Mouse (Mus musculus): ENCODE data around the gene Nxt1.

Nxt1 gene

DNA sequence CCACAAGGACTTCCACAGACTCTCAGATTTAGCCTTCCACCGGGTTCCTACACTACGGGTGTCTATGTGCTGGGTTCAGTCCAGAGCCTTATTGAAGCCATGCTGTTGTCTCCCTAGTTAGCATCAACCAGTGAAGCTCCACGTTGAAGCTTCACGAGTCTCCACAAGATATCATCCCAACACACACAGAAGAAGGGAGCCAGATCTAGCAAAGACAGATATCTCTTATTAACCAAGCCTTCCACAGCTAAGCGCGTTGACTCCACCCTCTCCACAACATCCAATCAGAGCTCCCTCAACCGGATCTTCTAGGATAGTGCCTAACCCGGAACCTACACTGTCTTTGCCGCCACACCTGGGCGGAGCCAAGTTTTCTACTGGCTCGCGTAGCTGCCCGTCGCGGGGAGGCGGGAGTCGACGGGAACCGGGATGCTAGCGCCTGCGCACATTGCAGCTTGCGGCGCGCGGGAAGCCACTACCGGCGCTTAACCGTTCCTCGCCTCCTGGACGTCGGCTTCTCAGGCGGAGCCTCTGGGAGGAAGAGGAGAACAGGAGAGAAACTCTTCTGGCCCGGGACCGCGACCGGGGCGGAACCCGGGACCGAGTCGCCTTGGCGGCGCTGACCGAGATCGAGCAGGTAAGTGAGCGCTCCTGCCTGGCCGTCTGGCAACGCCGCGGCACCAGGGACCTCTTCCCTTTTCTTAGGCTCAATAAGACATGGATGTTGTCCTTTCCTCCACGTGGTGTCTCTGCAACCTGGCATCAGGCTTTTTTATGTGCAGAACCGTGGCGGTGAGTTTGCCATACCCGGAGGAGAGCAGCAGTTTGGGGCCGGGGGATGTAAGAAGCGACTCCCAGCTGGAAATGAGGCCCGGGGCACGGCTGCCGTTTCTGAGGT, at the start of gene Nxt1:
TSS of gene Nxt1 (plus strand) at position 403 of the 898 bp plus-strand sequence.
- peak; percentile 98 to 99 for DNase-seq (ENCODE audit: low spot score in 2 of 2)

DNA sequence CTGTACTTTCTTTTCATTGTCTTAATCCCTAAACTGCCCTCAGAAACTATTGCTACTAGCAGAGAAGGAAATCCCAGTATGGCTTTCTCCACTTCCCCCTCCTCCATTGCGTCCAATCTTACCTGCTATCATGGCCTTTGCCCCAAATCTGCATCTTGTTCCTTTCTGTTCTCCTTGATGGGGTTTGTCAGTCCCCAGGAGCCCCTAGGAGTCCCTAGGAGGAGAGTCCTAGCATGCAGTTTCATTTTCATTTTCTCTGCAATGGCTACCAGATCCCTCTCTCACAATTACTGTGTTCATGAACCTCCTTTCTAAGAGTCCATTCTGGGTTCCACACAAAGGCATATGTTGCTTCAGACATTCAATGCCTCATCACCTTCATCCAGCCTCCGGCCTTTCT, 49.3 kb upstream of the Nxt1 start:
- no peak for DNase-seq (ENCODE audit: low spot score in 2 of 2)

DNA sequence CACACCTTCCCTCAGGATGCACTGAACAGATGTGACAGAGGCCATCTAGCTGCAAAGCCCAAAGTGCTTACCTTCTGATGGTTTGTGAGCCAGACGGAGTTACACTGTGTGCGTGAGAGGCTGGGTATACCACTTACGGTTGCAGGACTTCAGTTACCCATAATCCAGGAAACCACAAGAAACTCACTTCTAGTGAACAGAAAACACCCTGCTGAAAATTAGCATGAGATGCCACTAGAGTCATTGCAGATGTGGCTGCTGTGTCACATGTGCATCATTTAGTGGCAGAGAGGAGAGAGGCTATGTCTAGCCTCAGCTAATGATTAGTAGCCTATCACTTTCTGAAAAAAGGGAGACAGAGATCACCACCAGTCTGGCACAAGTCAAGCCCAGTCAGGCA, 47.9 kb upstream of the Nxt1 start:
- DNase-seq (ENCODE audit: low spot score in 2 of 2) = no peak

- peak; percentile 24 to 36 for DNase-seq (ENCODE audit: low spot score in 2 of 2)
These were observed 45.4 kb upstream of the Nxt1 start for GRCm38 (mm10) chr2:148627011-148627471.

- DNase-seq (ENCODE audit: low spot score in 2 of 2) = no peak
These were observed 41.4 kb upstream of the Nxt1 start for GRCm38 (mm10) chr2:148631011-148631410.

DNA sequence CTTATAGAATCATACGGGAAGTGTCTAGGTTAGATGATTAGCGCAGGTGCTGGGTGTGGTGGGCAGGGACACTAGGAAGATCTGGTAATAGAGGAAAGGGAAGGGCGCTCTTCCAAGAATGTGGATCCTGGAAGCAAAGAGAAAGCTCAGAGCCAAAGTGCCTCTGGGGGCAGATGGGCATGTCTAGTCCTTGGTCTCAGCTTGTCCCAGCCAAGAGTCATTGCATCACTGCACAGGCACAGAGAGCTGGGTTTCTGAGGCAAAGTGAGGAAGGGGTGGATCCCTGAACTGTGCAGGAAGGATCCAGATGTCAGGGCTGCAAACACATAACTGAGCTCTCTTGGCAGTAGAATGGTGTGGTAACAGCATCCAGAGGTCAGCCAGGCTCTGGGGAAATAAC, 40.8 kb upstream of the Nxt1 start:
- no peak for DNase-seq (ENCODE audit: low spot score in 2 of 2)

- no peak for DNase-seq (ENCODE audit: low spot score in 2 of 2)
These were observed 37.9 kb upstream of the Nxt1 start for GRCm38 (mm10) chr2:148634466-148634865.

DNA sequence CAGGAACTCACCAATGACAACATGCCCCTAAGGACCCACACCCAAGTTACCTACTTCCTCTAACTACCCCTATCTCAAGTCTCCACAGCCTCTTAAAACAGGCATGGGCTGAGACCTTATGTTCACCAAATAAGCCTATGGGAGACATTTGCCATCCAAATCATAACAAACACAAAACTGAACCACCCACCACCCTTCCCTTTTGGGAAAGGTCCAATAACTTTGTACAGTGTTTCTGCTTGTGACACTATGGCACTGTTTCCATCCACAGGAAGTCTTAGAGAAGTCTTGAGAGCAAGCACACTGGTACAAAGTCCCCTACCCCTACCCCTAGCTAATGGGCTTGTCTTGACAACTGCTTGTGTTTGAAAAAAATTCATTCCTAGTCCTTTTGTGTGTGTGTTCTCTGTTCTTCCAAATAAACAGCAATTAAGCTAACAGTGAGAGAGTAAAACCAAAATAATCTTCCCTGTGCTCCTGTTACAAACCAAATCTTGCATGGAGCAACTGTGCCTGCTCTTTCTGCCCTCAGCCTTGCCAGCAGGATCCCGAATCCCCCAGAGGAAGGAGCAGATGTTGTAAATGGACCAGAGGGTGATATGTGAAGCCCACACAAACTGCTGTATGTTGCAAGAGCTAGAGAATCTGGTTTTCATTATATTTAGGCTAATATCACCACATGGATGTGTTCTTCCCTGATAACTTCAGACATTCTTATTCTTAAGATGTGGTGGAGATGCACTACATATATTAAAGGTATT, 29.6 kb upstream of the Nxt1 start:
- no peak for DNase-seq (ENCODE audit: low spot score in 2 of 2)

- DNase-seq (ENCODE audit: low spot score in 2 of 2) = no peak
These were observed 27.9 kb upstream of the Nxt1 start for GRCm38 (mm10) chr2:148644421-148645000.

GRCm38 (mm10) chr2:148650587-148651357, 21.6 kb upstream of the Nxt1 start:
- DNase-seq (ENCODE audit: low spot score in 2 of 2) = no peak

DNA sequence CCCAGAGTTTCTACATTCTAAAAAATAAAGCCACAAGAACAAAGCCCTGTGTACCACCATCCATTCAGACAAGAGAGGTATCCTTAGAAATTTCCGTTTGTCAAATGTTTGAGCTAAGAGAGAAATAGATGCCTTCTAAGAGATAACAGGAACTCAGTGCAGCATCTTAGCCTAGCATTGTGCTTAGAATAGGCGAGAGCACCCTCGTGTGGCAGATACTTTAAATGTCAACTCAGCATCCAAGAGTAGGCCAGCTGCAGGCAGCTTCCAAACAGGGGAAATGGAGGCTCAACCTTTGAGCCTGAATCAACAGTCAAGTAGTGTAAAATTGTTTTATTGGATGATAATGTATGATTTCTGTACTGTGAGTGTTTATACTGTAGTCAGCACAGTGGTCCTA, 17.4 kb upstream of the Nxt1 start:
- DNase-seq (ENCODE audit: low spot score in 2 of 2) = peak; percentile 46 to 47

- no peak for DNase-seq (ENCODE audit: low spot score in 2 of 2)
These were observed 8.9 kb upstream of the Nxt1 start for GRCm38 (mm10) chr2:148663458-148663857.

DNA sequence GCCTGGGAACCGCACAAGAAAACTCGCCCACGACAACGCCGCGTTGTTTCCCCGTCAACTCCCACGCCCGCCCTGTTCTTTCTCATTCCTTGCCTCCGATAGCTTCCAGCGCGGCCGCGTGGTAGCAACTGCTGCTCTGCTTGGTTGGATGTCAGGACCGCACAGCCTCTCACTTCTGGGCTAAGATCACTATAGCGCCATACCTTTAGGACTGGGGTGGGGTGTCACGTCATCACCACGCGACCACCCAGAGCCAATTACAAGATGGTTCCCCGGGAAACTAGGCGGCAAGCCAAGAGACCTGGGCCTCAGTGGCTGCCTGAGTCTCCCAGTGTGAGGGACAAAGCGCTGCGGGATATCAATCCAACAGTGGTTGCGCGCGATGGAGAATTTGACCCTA, 5.4 kb downstream of the Nxt1 start:
- DNase-seq (ENCODE audit: low spot score in 2 of 2) = no peak

- no peak for DNase-seq (ENCODE audit: low spot score in 2 of 2)
These were observed 6.9 kb downstream of the Nxt1 start for GRCm38 (mm10) chr2:148679346-148679745.

- peak; percentile 97 to 98 for DNase-seq (ENCODE audit: low spot score in 2 of 2)
These were observed 8.4 kb downstream of the Nxt1 start, which contains the start of gene Gzf1 for GRCm38 (mm10) chr2:148680775-148681291. Gzf1 (plus strand) TSS chr2:148681023.

- DNase-seq (ENCODE audit: low spot score in 2 of 2) = peak; percentile 18 to 41
These were observed 9.1 kb downstream of the Nxt1 start for GRCm38 (mm10) chr2:148681461-148681891.

DNA sequence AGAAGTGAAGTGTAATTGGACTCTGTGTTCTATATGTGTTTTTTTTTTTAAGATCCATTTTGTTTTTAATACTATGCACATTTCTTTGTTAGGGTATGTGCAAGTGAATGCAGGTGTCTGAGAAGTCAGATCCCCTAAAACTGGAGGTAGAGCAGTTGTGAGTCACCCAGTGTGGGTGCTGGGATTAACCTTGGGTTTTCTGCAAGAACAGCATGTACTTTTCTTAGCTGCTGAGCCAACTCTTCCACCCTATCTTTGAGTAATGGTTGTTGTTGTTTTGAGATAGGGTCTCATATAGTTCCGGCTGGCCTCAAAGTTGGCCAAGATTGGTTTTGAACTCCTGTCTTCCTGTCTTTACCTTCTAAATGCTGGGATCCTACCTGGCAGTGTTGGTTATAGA, 10.6 kb downstream of the Nxt1 start:
- DNase-seq (ENCODE audit: low spot score in 2 of 2) = no peak

GRCm38 (mm10) chr2:148684972-148685371, 12.6 kb downstream of the Nxt1 start:
- DNase-seq (ENCODE audit: low spot score in 2 of 2) = no peak

DNA sequence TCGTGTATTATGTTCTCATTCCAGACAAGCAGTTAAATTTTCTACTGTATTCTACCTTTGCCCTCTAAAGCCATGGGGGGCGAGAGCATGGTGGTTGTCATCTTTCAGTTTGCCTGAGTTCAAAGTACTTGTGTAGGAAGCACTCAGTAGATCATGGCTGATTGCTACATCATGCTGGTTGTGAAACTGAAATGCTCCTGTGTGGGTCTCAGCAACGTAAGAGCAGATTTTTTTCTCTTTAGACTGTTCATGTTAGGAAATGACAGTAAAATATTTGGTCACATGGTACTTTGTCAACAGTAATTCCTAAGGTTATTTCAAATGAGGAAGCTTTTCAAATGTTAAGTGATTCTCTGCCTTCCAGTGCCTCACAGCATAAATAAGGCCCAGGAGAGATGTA, 13.3 kb downstream of the Nxt1 start:
- DNase-seq (ENCODE audit: low spot score in 2 of 2) = no peak

GRCm38 (mm10) chr2:148686862-148687261, 14.5 kb downstream of the Nxt1 start:
- DNase-seq (ENCODE audit: low spot score in 2 of 2) = no peak

DNA sequence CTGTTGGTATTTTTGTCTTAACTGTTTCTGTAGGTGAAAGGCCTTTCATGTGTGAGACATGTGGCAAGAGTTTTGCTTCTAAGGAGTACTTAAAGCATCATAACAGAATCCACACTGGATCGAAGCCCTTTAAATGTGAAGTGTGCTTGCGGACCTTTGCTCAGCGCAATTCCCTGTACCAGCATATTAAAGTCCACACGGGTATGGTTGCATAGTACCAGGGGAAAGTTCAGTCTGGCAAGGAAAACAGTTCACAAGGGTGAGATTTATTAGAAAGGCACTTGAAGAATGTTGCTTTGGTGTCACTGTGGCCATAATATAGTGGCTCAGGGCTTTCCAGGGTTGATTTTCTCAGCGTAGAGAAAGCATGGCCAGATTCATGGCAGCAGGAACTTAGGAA, 15.6 kb downstream of the Nxt1 start:
- DNase-seq (ENCODE audit: low spot score in 2 of 2) = no peak
